Mouse (Mus musculus) liver, adult 2 months (tissue): ENCODE data around the gene Stfa3. TPM values are rescaled to one million over a fixed set of nuclear protein-coding genes. Genes with fewer than 3 reads are reported as not detected.

Experiments
- DNase-seq: peaks from one replicate; pipeline ENCODE4 v3.0.0-alpha.2; 2011; ENCODE audit warnings: low read depth, low spot score; ENCODE audit errors: extremely low read depth
- H3K27ac ChIP-seq: fragments of 200-500 bp; replicated peaks from 2 replicates; pipeline ENCODE4 v1.5.1; 2012; ENCODE audit warnings: low read depth, mild to moderate bottlenecking, control low read depth, inconsistent platforms, low read length; ENCODE audit not compliant: insufficient read depth
- H3K27me3 ChIP-seq: fragments of 200-500 bp; 2 replicates; pipeline ENCODE4 v1.6.1; 2012; ENCODE audit warnings: mild to moderate bottlenecking, moderate library complexity, low read length, inconsistent platforms; ENCODE audit not compliant: control insufficient read depth, insufficient read depth
- H3K36me3 ChIP-seq: fragments of 200-500 bp; 2 replicates; pipeline ENCODE4 v1.6.1; 2012; ENCODE audit warnings: low read length, inconsistent platforms; ENCODE audit not compliant: control insufficient read depth, insufficient read depth
- H3K4me1 ChIP-seq: fragments of 200-500 bp; 2 replicates; pipeline ENCODE4 v1.6.1; 2011; ENCODE audit warnings: low read length; ENCODE audit not compliant: control insufficient read depth, insufficient read depth
- H3K4me3 ChIP-seq: fragments of 200-500 bp; 2 replicates; pipeline ENCODE4 v1.5.1; 2011; ENCODE audit warnings: low read depth, mild to moderate bottlenecking, control low read depth, low read length, moderate library complexity; ENCODE audit not compliant: insufficient read depth
- H3K79me2 ChIP-seq: fragments of 200-500 bp; 2 replicates; pipeline ENCODE4 v1.6.1; 2012; ENCODE audit warnings: inconsistent platforms, mild to moderate bottlenecking, low read length, moderate library complexity; ENCODE audit not compliant: control insufficient read depth, insufficient read depth
- H3K9ac ChIP-seq: fragments of 200-500 bp; 2 replicates; pipeline ENCODE4 v1.6.1; 2012; ENCODE audit warnings: low read depth, mild to moderate bottlenecking, control low read depth, inconsistent platforms, low read length
- CTCF ChIP-seq: fragments of 200-500 bp; IDR thresholded peaks from 2 replicates; pipeline ENCODE4 v1.5.1; 2011; ENCODE audit warnings: low read depth, low read length, control low read depth
- POLR2A ChIP-seq: fragments of 200-500 bp; IDR thresholded peaks from 2 replicates; pipeline ENCODE4 v1.6.1; 2011; ENCODE audit warnings: low read length, control low read depth; ENCODE audit not compliant: insufficient read depth; ENCODE audit errors: extremely low read depth
- WGBS: fragments of 180-500 bp; shearing (Covaris S2); methylation state at CpG from one replicate; pipeline ENCODE4 v1.1.7; 2018; 5-methylcytosine and 5-hydroxymethylcytosine counted together
- polyA plus RNA-seq: library from polyadenylated mRNA; depleted of rRNA; stranded (reverse); fragments of >200 nt; gene quantifications from 2 replicates; pipeline ENCODE4 v1.2.3, GENCODE M21; 2012
- total RNA-seq: library from RNA; depleted of rRNA; stranded (reverse); fragments of >200 nt; gene quantifications from 2 replicates; pipeline ENCODE4 v1.2.3, GENCODE M21; 2014

Stfa3 gene
- total and polyA plus RNA-seq, 2 experiments = not detected

- Histone ChIP-seq H3K9ac (no peak overlapping the region), H3K36me3 (no peaks in the 10 kb centered on the region), H3K4me3 (no peak overlapping the region), H3K79me2 (no peaks in the 10 kb centered on the region), H3K4me1 (0 out of 2 replicates have a peak, but pooled peaks cover 1% of the 10 kb centered on the region), H3K27me3 (no peaks in the 10 kb centered on the region), H3K27ac (no peak overlapping the region)
- DNase-seq = peak; percentile 16
- 51% methylated on average over 17 of the region's 17 CpGs for WGBS
- TF ChIP-seq CTCF (peak; percentile 65; the same call in 1 of the 2 replicates), POLR2A (no peak)
Observed at GRCm38 (mm10) chr16:36473217-36474216, 18.3 kb upstream of the Stfa3 start.

GRCm38 (mm10) chr16:36471066-36471633, 16.0 kb upstream of the Stfa3 start:
- no peak overlapping the region for H3K4me3 ChIP-seq
- no peak for TF ChIP-seq CTCF
- TF ChIP-seq POLR2A = no peak
- 0 out of 2 replicates have a peak, but pooled peaks cover 1% of the 10 kb centered on the region for H3K4me1 ChIP-seq
- 55% methylated on average over 13 of the region's 13 CpGs for WGBS
- no peaks in the 10 kb centered on the region for H3K79me2 ChIP-seq
- no peak overlapping the region for H3K27ac ChIP-seq
- no peak overlapping the region for H3K9ac ChIP-seq
- H3K36me3 ChIP-seq = no peaks in the 10 kb centered on the region
- DNase-seq = no peak
- no peaks in the 10 kb centered on the region for H3K27me3 ChIP-seq

- no peaks in the 10 kb centered on the region for H3K79me2 ChIP-seq
- TF ChIP-seq CTCF = 0 out of 2 replicates have a peak, but pooled peaks have one; percentile 28
- no peak for TF ChIP-seq POLR2A
- no peak overlapping the region for H3K27ac ChIP-seq
- H3K4me1 ChIP-seq = 0 out of 2 replicates have a peak, but pooled peaks cover 1% of the 10 kb centered on the region
- no peaks in the 10 kb centered on the region for H3K36me3 ChIP-seq
- no peak overlapping the region for H3K4me3 ChIP-seq
- peak; percentile 26 for DNase-seq
- WGBS = 6% methylated on average over 2 of the region's 2 CpGs
- no peak overlapping the region for H3K9ac ChIP-seq
- no peaks in the 10 kb centered on the region for H3K27me3 ChIP-seq
Observed at GRCm38 (mm10) chr16:36469955-36470478, 14.8 kb upstream of the Stfa3 start.

GRCm38 (mm10) chr16:36469367-36469766, 14.2 kb upstream of the Stfa3 start:
- Histone ChIP-seq H3K27me3 (no peaks in the 10 kb centered on the region), H3K4me3 (no peak overlapping the region), H3K4me1 (0 out of 2 replicates have a peak, but pooled peaks cover 1% of the 10 kb centered on the region), H3K9ac (no peak overlapping the region), H3K79me2 (no peaks in the 10 kb centered on the region), H3K36me3 (no peaks in the 10 kb centered on the region), H3K27ac (no peak overlapping the region)
- DNase-seq = peak; percentile 15
- no peak for TF ChIP-seq CTCF
- no peak for TF ChIP-seq POLR2A
- 57% methylated on average over 9 of the region's 9 CpGs for WGBS

GRCm38 (mm10) chr16:36468862-36469261, 13.7 kb upstream of the Stfa3 start:
- Histone ChIP-seq H3K4me1 (0 out of 2 replicates have a peak, but pooled peaks cover 1% of the 10 kb centered on the region), H3K27me3 (no peaks in the 10 kb centered on the region), H3K9ac (no peak overlapping the region), H3K27ac (no peak overlapping the region), H3K4me3 (no peak overlapping the region), H3K79me2 (no peaks in the 10 kb centered on the region), H3K36me3 (no peaks in the 10 kb centered on the region)
- WGBS = 68% methylated on average over 4 of the region's 4 CpGs
- DNase-seq = peak; percentile 6
- TF ChIP-seq CTCF (peak; percentile 51), POLR2A (no peak)
